Mouse (Mus musculus) forebrain, embryonic 11.5 days (tissue): Measurements from ENCODE around the gene Gm11939. TPM values are rescaled to one million over a fixed set of nuclear protein-coding genes. Genes with fewer than 3 reads are reported as not detected.

ENCODE experiments used
- ATAC-seq: fragments of 200-750 bp; cut with Nextera tagmentation; replicated peaks from 2 replicates; pipeline ENCODE4 v1.8.0; 2017; ENCODE audit warnings: moderate TSS enrichment; ENCODE audit not compliant: low FRiP score
- DNase-seq: peaks from one replicate; pipeline ENCODE4 v3.0.0-alpha.2; 2017; ENCODE audit warnings: low spot score
- H3K27ac ChIP-seq: fragments of 300-500 bp; sonication (generic); 2 replicates; pipeline ENCODE4 v1.5.1; 2014; ENCODE audit warnings: low read depth, low read length
- H3K27me3 ChIP-seq: fragments of 300-500 bp; sonication (generic); 2 replicates; pipeline ENCODE4 v1.6.1; 2014; ENCODE audit warnings: mild to moderate bottlenecking, low read length, mixed read lengths; ENCODE audit not compliant: control insufficient read depth, insufficient read depth
- H3K36me3 ChIP-seq: fragments of 300-500 bp; sonication (generic); 2 replicates; pipeline ENCODE4 v1.6.1; 2014; ENCODE audit warnings: mild to moderate bottlenecking, low read length, moderate library complexity, mixed read lengths; ENCODE audit not compliant: control insufficient read depth, insufficient read depth
- H3K4me1 ChIP-seq: fragments of 300-500 bp; sonication (generic); replicated peaks from 2 replicates; pipeline ENCODE4 v1.6.1; 2014; ENCODE audit warnings: low read length, mixed read lengths; ENCODE audit not compliant: control insufficient read depth, insufficient read depth
- H3K4me2 ChIP-seq: fragments of 300-500 bp; sonication (generic); 2 replicates; pipeline ENCODE4 v1.6.1; 2014; ENCODE audit warnings: low read depth, mild to moderate bottlenecking, low read length, moderate library complexity, mixed read lengths; ENCODE audit not compliant: severe bottlenecking
- H3K4me3 ChIP-seq: fragments of 300-500 bp; sonication (generic); 2 replicates; pipeline ENCODE4 v1.5.1; 2014; ENCODE audit warnings: low read depth, low read length
- H3K9ac ChIP-seq: fragments of 300-500 bp; sonication (generic); 2 replicates; pipeline ENCODE4 v1.6.1; 2014; ENCODE audit warnings: low read length
- H3K9me3 ChIP-seq: fragments of 300-500 bp; sonication (generic); 2 replicates; pipeline ENCODE4 v1.6.1; 2016; ENCODE audit warnings: low read length, mixed read lengths; ENCODE audit not compliant: control insufficient read depth
- WGBS: fragments of 180-500 bp; shearing (Covaris S2); extraction: QIAGEN DNeasy Blood & Tissue Kit; methylation state at CpG from one replicate; pipeline ENCODE4 v1.1.7; 2014; 5-methylcytosine and 5-hydroxymethylcytosine counted together
- polyA plus RNA-seq: library from polyadenylated mRNA; unstranded; fragments of >200 nt; fragmentation: Nextera tagmentation; extraction: Ambion mirVana; gene quantifications from 2 replicates; pipeline ENCODE4 v1.2.1, GENCODE M21; 2014

Gm11939 gene
- polyA plus RNA-seq, 1 experiment from 2014 or later, result not detected

DNA sequence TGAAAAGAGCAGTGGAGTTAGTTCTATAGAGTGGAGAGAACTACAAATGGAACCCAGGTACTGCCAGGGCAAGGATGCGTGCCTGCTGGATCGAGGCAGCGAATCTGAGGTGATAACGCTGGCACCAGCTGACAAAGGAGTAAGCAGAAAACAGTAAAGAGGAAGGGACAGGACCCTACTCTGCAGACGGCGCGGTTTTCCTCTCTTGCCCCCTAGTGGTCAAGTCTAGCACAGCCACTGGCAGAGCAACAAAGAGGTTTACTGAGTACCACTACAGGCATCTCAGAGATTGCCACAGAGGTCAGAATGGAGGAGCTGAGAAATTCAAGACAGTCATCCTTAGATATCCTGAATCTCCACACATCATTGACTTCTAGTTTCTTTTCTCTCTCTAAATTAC lies 14.8 kb upstream of the Gm11939 start:
- Histone ChIP-seq H3K4me2 (0 out of 2 replicates have a peak overlapping the region, but pooled peaks have one; percentile 26), H3K4me1 (no peaks in the 10 kb centered on the region), H3K9ac (no peak overlapping the region), H3K27me3 (no peaks in the 10 kb centered on the region), H3K9me3 (no peaks in the 10 kb centered on the region), H3K4me3 (no peak overlapping the region), H3K27ac (no peak overlapping the region), H3K36me3 (no peaks in the 10 kb centered on the region)
- ATAC-seq (peak; percentile 76), DNase-seq (peak; percentile 91)
- WGBS, result 6% methylated on average over 7 of the region's 7 CpGs

- no peaks in the 10 kb centered on the region for H3K9me3 ChIP-seq
- H3K27ac ChIP-seq, result no peak overlapping the region
- no peak for ATAC-seq
- no peak overlapping the region for H3K9ac ChIP-seq
- H3K4me3 ChIP-seq, result no peak overlapping the region
- 31% methylated on average over 4 of the region's 4 CpGs for WGBS
- no peak for DNase-seq
- no peak overlapping the region for H3K4me2 ChIP-seq
- H3K36me3 ChIP-seq, result no peaks in the 10 kb centered on the region
- H3K27me3 ChIP-seq, result no peaks in the 10 kb centered on the region
- H3K4me1 ChIP-seq, result no peaks in the 10 kb centered on the region
These were observed 13.9 kb upstream of the Gm11939 start for GRCm38 (mm10) chr11:99573164-99573563.

- WGBS, result 94% methylated on average over 7 of the region's 7 CpGs
- DNase-seq, result no peak
- Histone ChIP-seq H3K9me3 (no peaks in the 10 kb centered on the region), H3K4me2 (no peak within 1 kb of the TSS), H3K27me3 (no peaks in the 10 kb centered on the region), H3K27ac (no peak within 1 kb of the TSS), H3K9ac (no peak within 1 kb of the TSS), H3K4me3 (no peak within 1 kb of the TSS), H3K36me3 (no peaks in the 10 kb centered on the region), H3K4me1 (no peaks in the 10 kb centered on the region)
- no peak for ATAC-seq
These were observed 7.3 kb upstream of the Gm11939 start, which contains the start of gene Krtap3-1 for GRCm38 (mm10) chr11:99566530-99566929. Gene Krtap3-1, minus strand, starts transcription at chr11:99566630.

GRCm38 (mm10) chr11:99562580-99562979 lies 3.3 kb upstream of the Gm11939 start:
- H3K27ac ChIP-seq, result no peak overlapping the region
- H3K9ac ChIP-seq, result no peak overlapping the region
- no peaks in the 10 kb centered on the region for H3K4me1 ChIP-seq
- no peak overlapping the region for H3K4me2 ChIP-seq
- WGBS, result 85% methylated on average over 6 of the region's 6 CpGs
- no peak overlapping the region for H3K4me3 ChIP-seq
- no peaks in the 10 kb centered on the region for H3K9me3 ChIP-seq
- H3K36me3 ChIP-seq, result no peaks in the 10 kb centered on the region
- DNase-seq (no peak), ATAC-seq (no peak)
- no peaks in the 10 kb centered on the region for H3K27me3 ChIP-seq

GRCm38 (mm10) chr11:99557976-99558745 lies 1.1 kb downstream of the Gm11939 start:
- H3K4me1 ChIP-seq, result no peaks in the 10 kb centered on the region
- no peak for ATAC-seq
- 91% methylated on average over 3 of the region's 3 CpGs for WGBS

DNA sequence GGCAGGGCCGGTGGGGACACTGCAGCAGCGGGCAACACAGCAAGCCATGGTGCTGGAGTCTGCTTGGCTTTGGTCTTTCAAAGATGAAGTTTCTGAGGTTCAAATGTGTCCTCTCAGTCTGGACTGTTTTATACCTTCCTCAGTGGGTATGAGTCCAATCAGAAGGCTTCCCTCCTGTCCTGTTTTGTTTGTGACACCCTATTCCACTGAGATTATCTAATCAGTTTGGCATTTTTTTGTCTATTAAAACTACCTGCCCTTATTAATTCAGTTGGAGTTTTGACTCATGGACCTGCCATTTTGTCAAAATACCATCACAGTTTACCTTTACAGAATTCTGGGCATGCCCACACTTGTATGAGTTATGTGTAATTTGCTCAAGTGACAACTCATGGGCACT lies 2.5 kb downstream of the Gm11939 start, which contains the start of gene Krtap3-2:
Gene Krtap3-2, minus strand, starts transcription at position 101 of the 400 bp plus-strand sequence.
- ATAC-seq, result no peak
- Histone ChIP-seq H3K27ac (no peak within 1 kb of the TSS), H3K36me3 (no peaks in the 10 kb centered on the region), H3K9me3 (no peaks in the 10 kb centered on the region), H3K4me2 (no peak within 1 kb of the TSS), H3K4me1 (no peaks in the 10 kb centered on the region), H3K27me3 (no peaks in the 10 kb centered on the region), H3K9ac (no peak within 1 kb of the TSS), H3K4me3 (no peak within 1 kb of the TSS)
- WGBS, result 91% methylated on average over 2 of the region's 2 CpGs
- no peak for DNase-seq

More at GRCm38 (mm10) chr11:99557976-99558745, 1.1 kb downstream of the Gm11939 start:
- Histone ChIP-seq H3K36me3 (no peaks in the 10 kb centered on the region), H3K4me3 (no peak overlapping the region), H3K27me3 (no peaks in the 10 kb centered on the region), H3K4me2 (no peak overlapping the region), H3K9ac (no peak overlapping the region), H3K27ac (no peak overlapping the region), H3K9me3 (no peaks in the 10 kb centered on the region)
- DNase-seq, result no peak

DNA sequence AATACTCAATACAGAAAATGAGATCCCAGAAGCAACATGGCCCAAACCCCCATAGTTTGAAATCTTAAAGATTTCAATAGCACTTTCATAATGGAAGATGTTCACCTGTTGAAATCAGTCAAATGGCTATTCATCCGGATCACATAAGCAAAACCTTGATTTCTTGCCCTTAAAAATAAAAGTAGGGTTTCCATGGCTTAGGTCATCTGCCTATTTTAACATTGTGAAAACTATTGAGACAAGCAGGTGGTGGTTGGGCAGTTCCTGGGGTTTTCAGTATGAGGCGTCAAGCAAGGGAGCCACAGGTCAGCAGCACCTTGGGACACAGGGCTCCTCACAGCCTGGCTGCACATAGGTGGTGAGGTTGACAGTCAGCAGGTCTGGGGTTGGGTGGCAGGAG lies 3.1 kb downstream of the Gm11939 start:
- Histone ChIP-seq H3K36me3 (no peaks in the 10 kb centered on the region), H3K27ac (no peak overlapping the region), H3K9me3 (no peaks in the 10 kb centered on the region), H3K4me2 (no peak overlapping the region), H3K9ac (no peak overlapping the region), H3K4me3 (no peak overlapping the region), H3K4me1 (no peaks in the 10 kb centered on the region), H3K27me3 (no peaks in the 10 kb centered on the region)
- DNase-seq (no peak), ATAC-seq (no peak)
- 90% methylated on average over 2 of the region's 2 CpGs for WGBS

DNA sequence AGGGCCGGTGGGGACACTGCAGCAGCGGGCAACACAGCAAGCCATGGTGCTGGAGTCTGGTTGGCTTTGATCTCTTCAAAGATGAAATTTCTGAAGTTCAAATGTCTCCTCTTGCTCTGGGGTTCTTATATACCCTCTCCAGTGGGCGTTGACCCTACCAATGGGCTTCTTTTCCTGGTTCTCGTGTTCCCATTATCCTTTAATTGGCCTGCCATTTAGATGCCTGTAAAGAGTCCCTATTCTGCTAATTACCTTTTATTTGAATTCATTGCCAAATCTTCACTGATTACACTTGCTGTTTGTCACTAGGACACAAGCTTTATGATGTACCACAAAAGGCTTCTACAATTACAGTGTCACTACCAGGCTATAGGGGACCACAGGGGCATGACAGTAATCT lies 8.5 kb downstream of the Gm11939 start, which contains the start of gene Krtap3-3:
Gene Krtap3-3, minus strand, starts transcription at position 101 of the 400 bp plus-strand sequence.
- Histone ChIP-seq H3K4me1 (no peaks in the 10 kb centered on the region), H3K27ac (no peak within 1 kb of the TSS), H3K9ac (no peak within 1 kb of the TSS), H3K4me3 (no peak within 1 kb of the TSS), H3K9me3 (no peaks in the 10 kb centered on the region), H3K27me3 (no peaks in the 10 kb centered on the region), H3K4me2 (no peak within 1 kb of the TSS), H3K36me3 (no peaks in the 10 kb centered on the region)
- ATAC-seq (no peak), DNase-seq (no peak)
- 62% methylated on average over 4 of the region's 4 CpGs for WGBS

DNA sequence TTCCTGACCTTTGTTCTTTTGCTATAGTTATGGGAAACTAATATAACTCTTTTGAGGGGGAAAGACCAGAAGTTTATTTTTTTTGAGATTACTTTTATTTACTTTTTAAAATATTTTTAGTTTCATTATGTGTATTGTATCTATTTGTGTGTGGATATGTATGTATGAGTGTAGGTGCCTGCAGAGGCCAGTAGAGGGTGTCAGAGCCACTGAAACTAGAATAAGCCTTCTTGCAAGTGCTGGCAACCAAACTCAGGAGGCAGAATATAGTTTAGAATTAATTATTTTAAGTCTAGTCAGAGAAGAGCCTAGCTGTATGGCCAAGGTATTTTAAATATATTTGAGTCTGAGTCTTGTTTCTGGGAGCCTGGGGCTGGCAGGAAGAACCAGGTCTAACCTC lies 11.4 kb downstream of the Gm11939 start:
- Histone ChIP-seq H3K36me3 (no peaks in the 10 kb centered on the region), H3K27ac (no peak overlapping the region), H3K27me3 (no peaks in the 10 kb centered on the region), H3K9ac (no peak overlapping the region), H3K4me1 (no peaks in the 10 kb centered on the region), H3K4me2 (no peak overlapping the region), H3K9me3 (no peaks in the 10 kb centered on the region), H3K4me3 (no peak overlapping the region)
- ATAC-seq (no peak), DNase-seq (no peak)
